Mouse (Mus musculus) retina, adult 2 months (tissue): Measurements from ENCODE around the gene Arhgef28.
"Not testable (repeated sequence)": the region's sequence is repeated elsewhere in the genome, so short reads cannot be mapped to it uniquely, and the experiment has no call there.

ENCODE experiments used
- DNase-seq: peaks from one replicate; pipeline ENCODE4 v3.0.0-alpha.2; 2012; ENCODE audit warnings: low read depth, low spot score

Gene Arhgef28

GRCm38 (mm10) chr13:98073190-98073589 is 133.0 kb downstream of the Arhgef28 start:
- DNase-seq: no peak

GRCm38 (mm10) chr13:98070458-98070857 is 135.8 kb downstream of the Arhgef28 start:
- DNase-seq: no peak

GRCm38 (mm10) chr13:98069646-98070045 is 136.6 kb downstream of the Arhgef28 start:
- DNase-seq: no peak

GRCm38 (mm10) chr13:98062843-98063242 is 143.4 kb downstream of the Arhgef28 start:
- DNase-seq: no peak

- DNase-seq: not testable (repeated sequence)
Observed at GRCm38 (mm10) chr13:98060121-98060520, 146.1 kb downstream of the Arhgef28 start.

GRCm38 (mm10) chr13:98055194-98055593 is 151.0 kb downstream of the Arhgef28 start:
- no peak for DNase-seq

GRCm38 (mm10) chr13:98040628-98041150 is 165.6 kb downstream of the Arhgef28 start:
- DNase-seq: no peak

- DNase-seq: no peak
Observed at GRCm38 (mm10) chr13:98038731-98039130, 167.5 kb downstream of the Arhgef28 start.

- no peak for DNase-seq
Observed at GRCm38 (mm10) chr13:98037693-98038092, 168.5 kb downstream of the Arhgef28 start.

- no peak for DNase-seq
Observed at GRCm38 (mm10) chr13:98031642-98031960, 174.6 kb downstream of the Arhgef28 start.

GRCm38 (mm10) chr13:98030959-98031641 is 175.1 kb downstream of the Arhgef28 start:
- DNase-seq: peak; percentile 65

GRCm38 (mm10) chr13:98030041-98030440 is 176.2 kb downstream of the Arhgef28 start:
- DNase-seq: no peak

- no peak for DNase-seq
Observed at GRCm38 (mm10) chr13:98028711-98029250, 177.5 kb downstream of the Arhgef28 start.

GRCm38 (mm10) chr13:98027641-98028204 is 178.5 kb downstream of the Arhgef28 start:
- DNase-seq: no peak

- DNase-seq: no peak
Observed at GRCm38 (mm10) chr13:98027122-98027521, 179.1 kb downstream of the Arhgef28 start.

GRCm38 (mm10) chr13:98025706-98026504 is 180.3 kb downstream of the Arhgef28 start:
- no peak for DNase-seq

GRCm38 (mm10) chr13:98025162-98025561 is 181.1 kb downstream of the Arhgef28 start:
- DNase-seq: no peak

GRCm38 (mm10) chr13:98024680-98025079 is 181.6 kb downstream of the Arhgef28 start:
- no peak for DNase-seq

GRCm38 (mm10) chr13:98021906-98022305 is 184.3 kb downstream of the Arhgef28 start:
- DNase-seq: no peak

- not testable (repeated sequence) for DNase-seq
Observed at GRCm38 (mm10) chr13:98018837-98019236, 187.4 kb downstream of the Arhgef28 start.

GRCm38 (mm10) chr13:98016923-98017588 is 189.2 kb downstream of the Arhgef28 start:
- DNase-seq: no peak
